Mouse (Mus musculus): ENCODE measurements around the gene Nkx2-1. TPM values are rescaled to one million over a fixed set of nuclear protein-coding genes. Genes with fewer than 3 reads are reported as not detected.

The Nkx2-1 gene
- polyA plus RNA-seq, 1 experiment from 2014 or later: not detected

DNA sequence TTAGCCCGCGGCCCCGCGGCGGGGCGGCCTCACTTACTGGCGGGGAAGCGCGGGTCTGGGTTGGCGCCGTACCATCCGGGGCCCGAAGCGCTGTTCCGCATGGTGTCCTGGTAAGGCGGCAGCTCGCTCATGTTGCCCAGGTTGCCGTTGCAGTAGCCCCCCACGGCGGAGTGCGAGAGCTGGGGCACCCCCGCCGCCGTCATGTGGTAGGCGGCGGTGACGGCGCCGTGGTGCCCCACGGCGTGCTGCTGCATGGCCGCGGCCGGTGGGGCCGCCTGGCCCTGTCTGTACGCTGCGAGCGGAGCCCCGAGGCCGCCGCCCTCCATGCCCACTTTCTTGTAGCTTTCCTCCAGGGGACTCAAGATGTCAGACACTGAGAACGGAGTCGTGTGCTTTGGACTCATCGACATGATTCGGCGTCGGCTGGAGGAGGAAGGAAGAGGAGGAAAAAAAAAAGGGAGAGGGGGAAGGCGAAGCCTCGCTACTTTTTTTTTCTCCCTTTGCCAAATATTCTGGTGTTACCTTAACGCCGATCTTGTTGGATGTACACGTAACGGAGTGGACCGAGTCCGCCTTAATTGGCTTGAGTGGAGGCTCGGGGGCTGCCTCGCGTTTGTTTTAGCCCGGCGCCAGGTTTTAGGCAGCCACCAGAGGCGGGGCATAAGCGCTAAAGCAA lies 1.9 kb downstream of the Nkx2-1 start:
- ATAC-seq: peak; percentile 27; the same call in 1 of the 2 replicates
- WGBS: under 1% methylated on average over 62 of the region's 62 CpGs
- H3K9me3 ChIP-seq (ENCODE audit: control insufficient read depth, low read length): 0 out of 2 replicates have a peak, but pooled peaks cover 2% of the 10 kb centered on the region
- peak overlapping the region; percentile 27 for H3K4me3 ChIP-seq (ENCODE audit: low read length)
- H3K27ac ChIP-seq (ENCODE audit: low read depth, low read length): no peak overlapping the region
- no peaks in the 10 kb centered on the region for H3K36me3 ChIP-seq (ENCODE audit: control insufficient read depth, insufficient read depth, low read length)
- peaks cover 8% of the 10 kb centered on the region; the same call in 1 of the 2 replicates for H3K4me1 ChIP-seq (ENCODE audit: control insufficient read depth, insufficient read depth, low read depth, low read length)
- H3K9ac ChIP-seq (ENCODE audit: low read depth, low read length): no peak overlapping the region
- H3K27me3 ChIP-seq (replicated peaks; ENCODE audit: control insufficient read depth, insufficient read depth, low read length): peaks cover 64% of the 10 kb centered on the region
- peak overlapping the region; percentile 45 for H3K4me2 ChIP-seq (ENCODE audit: low read length)

DNA sequence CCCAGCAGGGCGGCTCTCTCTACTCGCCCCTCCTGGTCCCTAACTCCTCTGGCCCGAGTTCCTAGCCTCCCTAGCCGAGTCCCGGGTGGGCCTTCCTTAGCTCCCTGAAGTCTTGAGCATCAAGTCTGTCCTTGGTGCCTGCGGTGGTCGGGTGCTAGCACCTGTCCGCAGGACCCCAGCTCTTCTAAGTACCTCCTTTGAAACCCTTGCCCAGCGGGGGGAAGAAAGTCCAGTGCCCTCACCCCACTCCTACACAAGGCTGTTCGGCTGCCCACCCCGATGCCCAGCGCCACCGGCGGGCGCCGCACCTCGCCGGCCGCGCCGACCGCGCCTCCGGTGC lies 2.4 kb downstream of the Nkx2-1 start:
- H3K9ac ChIP-seq (ENCODE audit: low read depth, low read length): no peak overlapping the region
- 0 out of 2 replicates have a peak, but pooled peaks cover 2% of the 10 kb centered on the region for H3K9me3 ChIP-seq (ENCODE audit: control insufficient read depth, low read length)
- ATAC-seq: no peak; the same call in 1 of the 2 replicates
- H3K4me1 ChIP-seq (ENCODE audit: control insufficient read depth, insufficient read depth, low read depth, low read length): peaks cover 8% of the 10 kb centered on the region; the same call in 1 of the 2 replicates
- peak overlapping the region; percentile 45 for H3K4me2 ChIP-seq (ENCODE audit: low read length)
- WGBS: under 1% methylated on average over 20 of the region's 24 CpGs
- H3K27ac ChIP-seq (ENCODE audit: low read depth, low read length): no peak overlapping the region
- H3K36me3 ChIP-seq (ENCODE audit: control insufficient read depth, insufficient read depth, low read length): no peaks in the 10 kb centered on the region
- peaks cover 64% of the 10 kb centered on the region for H3K27me3 ChIP-seq (replicated peaks; ENCODE audit: control insufficient read depth, insufficient read depth, low read length)
- peak overlapping the region; percentile 27 for H3K4me3 ChIP-seq (ENCODE audit: low read length)

DNA sequence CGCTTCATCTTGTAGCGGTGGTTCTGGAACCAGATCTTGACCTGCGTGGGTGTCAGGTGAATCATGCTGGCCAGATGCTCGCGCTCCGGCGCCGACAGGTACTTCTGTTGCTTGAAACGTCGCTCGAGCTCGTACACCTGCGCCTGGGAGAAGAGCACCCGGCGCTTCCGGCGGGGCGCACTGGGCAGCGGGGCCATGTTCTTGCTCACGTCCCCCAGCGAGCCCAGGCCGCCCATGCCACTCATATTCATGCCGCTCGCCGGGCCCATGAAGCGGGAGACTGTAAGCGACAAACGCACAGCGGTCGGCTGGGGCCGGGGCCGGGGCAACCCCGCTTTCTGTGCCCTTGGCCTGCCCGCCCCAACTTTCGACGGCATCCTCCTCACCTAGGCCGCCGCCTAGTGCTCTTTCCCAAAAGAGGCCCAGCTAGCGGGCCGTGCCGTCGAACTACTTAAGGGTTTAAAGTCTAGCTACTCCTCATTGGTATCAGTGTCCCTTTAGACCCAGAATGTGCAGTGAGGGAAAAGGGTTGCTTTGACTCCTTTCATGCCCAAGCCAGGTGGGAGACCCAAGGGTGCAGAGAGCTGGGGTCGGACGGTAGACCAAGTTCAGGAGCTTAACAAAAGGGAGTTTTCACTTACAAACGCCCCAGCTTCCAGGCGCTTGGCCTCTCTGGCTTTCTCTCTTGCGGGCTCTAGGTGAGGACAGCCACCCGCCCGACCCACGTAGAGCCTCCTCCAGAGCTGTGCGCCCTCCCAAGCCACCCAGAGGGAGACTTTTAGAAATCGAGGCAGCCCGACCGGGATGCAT lies 3.0 kb downstream of the Nkx2-1 start:
- H3K4me3 ChIP-seq (ENCODE audit: low read length): peak overlapping the region; percentile 16; the same call in 1 of the 2 replicates
- no peak overlapping the region for H3K9ac ChIP-seq (ENCODE audit: low read depth, low read length)
- no peaks in the 10 kb centered on the region for H3K36me3 ChIP-seq (ENCODE audit: control insufficient read depth, insufficient read depth, low read length)
- 2% methylated on average over 53 of the region's 54 CpGs for WGBS
- no peaks in the 10 kb centered on the region for H3K9me3 ChIP-seq (ENCODE audit: control insufficient read depth, low read length)
- peaks cover 8% of the 10 kb centered on the region; the same call in 1 of the 2 replicates for H3K4me1 ChIP-seq (ENCODE audit: control insufficient read depth, insufficient read depth, low read depth, low read length)
- no peak overlapping the region for H3K4me2 ChIP-seq (ENCODE audit: low read length)
- ATAC-seq: no peak
- peaks cover 64% of the 10 kb centered on the region for H3K27me3 ChIP-seq (replicated peaks; ENCODE audit: control insufficient read depth, insufficient read depth, low read length)
- no peak overlapping the region for H3K27ac ChIP-seq (ENCODE audit: low read depth, low read length)

DNA sequence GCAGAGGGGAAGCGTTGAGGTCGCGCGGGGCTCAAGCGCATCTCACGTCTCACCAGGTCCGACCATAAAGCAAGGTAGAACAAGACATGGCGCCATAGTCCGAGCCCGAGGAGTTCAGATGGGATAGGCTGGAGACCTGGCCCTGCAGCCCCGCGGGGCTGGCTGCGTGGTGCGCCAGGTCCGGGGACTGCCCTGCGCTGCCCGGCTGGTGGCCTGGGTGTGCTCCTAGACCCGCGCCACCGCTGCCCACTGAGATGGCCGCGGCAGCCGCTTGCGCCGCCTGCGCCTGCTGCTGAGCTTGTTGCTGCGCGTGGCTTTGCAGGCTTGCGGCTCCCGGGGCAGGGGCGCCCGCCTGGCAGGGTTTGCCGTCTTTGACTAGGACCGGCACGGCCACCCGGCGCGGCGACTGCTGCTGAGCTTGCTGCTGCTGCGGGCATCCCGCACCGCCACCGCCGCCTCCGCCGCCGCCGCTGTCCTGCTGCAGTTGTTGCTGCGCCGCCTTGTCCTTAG lies 3.7 kb downstream of the Nkx2-1 start:
- Histone ChIP-seq H3K4me3 (ENCODE audit: low read length) (peak overlapping the region; percentile 16), H3K9me3 (ENCODE audit: control insufficient read depth, low read length) (no peaks in the 10 kb centered on the region), H3K9ac (ENCODE audit: low read depth, low read length) (no peak overlapping the region), H3K27ac (ENCODE audit: low read depth, low read length) (no peak overlapping the region), H3K36me3 (ENCODE audit: control insufficient read depth, insufficient read depth, low read length) (no peaks in the 10 kb centered on the region), H3K4me2 (ENCODE audit: low read length) (0 out of 2 replicates have a peak overlapping the region, but pooled peaks have one; percentile 19), H3K27me3 (replicated peaks; ENCODE audit: control insufficient read depth, insufficient read depth, low read length) (peaks cover 63% of the 10 kb centered on the region), H3K4me1 (ENCODE audit: control insufficient read depth, insufficient read depth, low read depth, low read length) (peaks cover 8% of the 10 kb centered on the region; the same call in 1 of the 2 replicates)
- ATAC-seq: no peak
- WGBS: under 1% methylated on average over 45 of the region's 50 CpGs

DNA sequence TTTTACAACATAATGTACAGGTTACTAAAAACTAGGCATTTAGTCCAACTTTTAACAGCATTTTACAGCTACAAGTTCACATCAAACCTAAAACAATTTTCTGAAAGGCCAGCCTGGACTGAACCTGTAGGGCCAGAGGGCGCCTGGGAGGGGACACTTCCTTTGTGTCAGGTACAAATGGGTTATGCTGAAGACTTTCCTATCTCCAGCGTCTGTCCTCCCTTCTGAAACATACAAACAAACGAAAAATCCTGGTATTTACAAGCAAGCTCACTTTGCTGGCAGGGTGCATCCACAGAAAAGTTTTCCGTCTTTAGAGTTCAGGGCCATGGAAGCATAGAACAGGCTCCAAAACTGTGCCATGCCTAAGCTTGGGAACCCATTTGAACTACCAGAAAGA lies 4.6 kb downstream of the Nkx2-1 start:
- under 1% methylated on average over 4 of the region's 4 CpGs for WGBS
- Histone ChIP-seq H3K4me1 (ENCODE audit: control insufficient read depth, insufficient read depth, low read depth, low read length) (peaks cover 8% of the 10 kb centered on the region; the same call in 1 of the 2 replicates), H3K27me3 (replicated peaks; ENCODE audit: control insufficient read depth, insufficient read depth, low read length) (peaks cover 65% of the 10 kb centered on the region), H3K4me2 (ENCODE audit: low read length) (no peak overlapping the region), H3K9me3 (ENCODE audit: control insufficient read depth, low read length) (no peaks in the 10 kb centered on the region), H3K36me3 (ENCODE audit: control insufficient read depth, insufficient read depth, low read length) (no peaks in the 10 kb centered on the region), H3K27ac (ENCODE audit: low read depth, low read length) (no peak overlapping the region), H3K4me3 (ENCODE audit: low read length) (no peak overlapping the region), H3K9ac (ENCODE audit: low read depth, low read length) (no peak overlapping the region)
- no peak for ATAC-seq

DNA sequence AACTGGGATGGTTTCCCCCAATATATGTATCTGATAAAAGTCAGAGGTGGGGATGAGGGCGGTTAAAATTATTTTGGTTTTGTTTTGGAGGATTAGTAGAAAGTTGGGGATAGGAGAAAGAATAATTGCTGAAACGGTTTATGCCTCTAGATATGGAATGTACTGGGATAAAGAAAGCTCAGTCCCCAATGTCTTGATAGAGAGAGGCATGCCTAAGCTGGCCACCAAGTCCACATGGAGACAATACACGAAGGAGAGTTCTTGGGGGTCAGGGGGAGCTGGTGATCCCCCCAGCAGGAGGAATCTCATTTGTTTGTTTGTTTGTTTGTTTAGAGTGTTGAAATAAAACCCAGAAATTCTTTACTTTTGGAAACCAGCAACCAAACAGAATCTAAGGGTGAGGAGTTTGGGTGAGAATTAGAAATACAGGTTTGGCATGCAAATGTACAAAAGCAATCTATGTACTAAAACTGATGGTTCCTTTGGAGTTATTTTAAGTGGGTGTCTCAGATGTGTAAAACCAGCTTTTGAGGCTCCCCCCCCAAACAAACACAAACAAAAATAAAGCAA lies 5.6 kb downstream of the Nkx2-1 start:
- H3K27me3 ChIP-seq (replicated peaks; ENCODE audit: control insufficient read depth, insufficient read depth, low read length): peaks cover 71% of the 10 kb centered on the region
- 5% methylated on average over 3 of the region's 3 CpGs for WGBS
- peaks cover 6% of the 10 kb centered on the region; the same call in 1 of the 2 replicates for H3K4me1 ChIP-seq (ENCODE audit: control insufficient read depth, insufficient read depth, low read depth, low read length)
- no peaks in the 10 kb centered on the region for H3K36me3 ChIP-seq (ENCODE audit: control insufficient read depth, insufficient read depth, low read length)
- H3K9ac ChIP-seq (ENCODE audit: low read depth, low read length): no peak overlapping the region
- H3K4me2 ChIP-seq (ENCODE audit: low read length): no peak overlapping the region
- no peak overlapping the region for H3K4me3 ChIP-seq (ENCODE audit: low read length)
- no peak overlapping the region for H3K27ac ChIP-seq (ENCODE audit: low read depth, low read length)
- H3K9me3 ChIP-seq (ENCODE audit: control insufficient read depth, low read length): no peaks in the 10 kb centered on the region
- no peak for ATAC-seq

DNA sequence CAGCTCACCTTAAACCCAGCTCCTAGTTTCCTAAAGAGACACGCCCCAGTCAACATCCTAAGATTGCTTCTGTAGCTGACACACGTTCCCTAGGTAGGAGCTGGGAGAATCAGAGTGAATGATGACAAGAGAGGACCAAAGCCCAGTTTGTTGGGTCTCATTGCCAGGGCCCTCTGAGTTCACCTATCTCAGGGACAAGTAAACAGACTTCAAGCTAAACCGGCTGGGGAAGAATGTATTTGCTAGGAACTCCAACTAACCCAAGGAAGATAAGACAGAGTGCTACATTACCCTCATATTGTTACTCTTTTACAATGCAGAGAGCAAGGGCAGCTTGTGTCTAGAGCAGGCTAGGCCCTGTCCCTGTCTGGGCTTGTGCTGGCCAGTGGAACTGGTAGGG lies 6.8 kb downstream of the Nkx2-1 start:
- Histone ChIP-seq H3K4me3 (ENCODE audit: low read length) (no peak overlapping the region), H3K4me1 (ENCODE audit: control insufficient read depth, insufficient read depth, low read depth, low read length) (peaks cover 6% of the 10 kb centered on the region; the same call in 1 of the 2 replicates), H3K4me2 (ENCODE audit: low read length) (no peak overlapping the region), H3K27me3 (replicated peaks; ENCODE audit: control insufficient read depth, insufficient read depth, low read length) (peaks cover 74% of the 10 kb centered on the region), H3K9me3 (ENCODE audit: control insufficient read depth, low read length) (no peaks in the 10 kb centered on the region), H3K36me3 (ENCODE audit: control insufficient read depth, insufficient read depth, low read length) (no peaks in the 10 kb centered on the region), H3K27ac (ENCODE audit: low read depth, low read length) (no peak overlapping the region), H3K9ac (ENCODE audit: low read depth, low read length) (no peak overlapping the region)
- ATAC-seq: no peak
- 0% methylated on average over 3 of the region's 3 CpGs for WGBS

DNA sequence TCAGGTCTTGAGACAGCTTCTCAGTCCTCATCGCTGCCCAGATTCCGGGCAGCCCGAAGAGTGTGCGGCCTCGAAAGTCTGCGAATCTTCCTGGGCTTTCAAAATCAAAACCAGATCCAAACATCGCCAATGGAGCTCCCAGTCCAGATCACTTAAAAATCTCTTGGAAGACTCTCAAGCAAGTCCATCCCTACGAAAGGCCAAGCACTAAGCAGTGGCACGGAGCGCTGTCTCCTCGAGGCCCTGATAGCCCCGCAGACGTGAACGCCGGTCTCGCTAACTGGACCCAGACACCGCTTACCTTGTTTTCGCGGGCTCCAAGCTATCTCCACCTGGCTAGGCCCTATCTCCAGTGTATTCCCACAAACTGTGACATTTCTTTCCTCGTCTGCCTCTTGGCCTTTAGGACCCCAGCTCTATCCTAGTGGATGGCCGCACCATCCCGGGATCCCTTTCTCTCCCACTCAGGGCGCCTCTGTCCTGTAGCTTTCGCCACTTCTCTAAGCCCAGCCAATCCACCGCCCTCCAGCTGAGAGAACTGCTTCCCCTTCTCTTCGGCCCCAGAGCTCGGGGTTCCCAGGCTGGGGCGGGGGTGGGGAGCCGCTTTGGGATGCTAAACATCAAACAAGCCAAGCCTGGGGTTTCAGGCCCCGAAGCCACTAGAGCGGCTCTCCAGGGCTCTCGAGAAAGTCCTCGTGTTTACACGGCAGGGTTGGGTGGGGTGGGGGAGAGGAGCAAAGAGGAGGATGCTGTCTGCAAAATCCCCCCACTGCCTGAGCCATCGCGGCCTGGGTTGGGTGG lies 7.6 kb downstream of the Nkx2-1 start:
- H3K9me3 ChIP-seq (ENCODE audit: control insufficient read depth, low read length): no peaks in the 10 kb centered on the region
- H3K27ac ChIP-seq (ENCODE audit: low read depth, low read length): no peak overlapping the region
- no peak overlapping the region for H3K4me2 ChIP-seq (ENCODE audit: low read length)
- H3K9ac ChIP-seq (ENCODE audit: low read depth, low read length): no peak overlapping the region
- 2% methylated on average over 36 of the region's 36 CpGs for WGBS
- ATAC-seq: no peak
- no peak overlapping the region for H3K4me3 ChIP-seq (ENCODE audit: low read length)
- no peaks in the 10 kb centered on the region; the same call in 1 of the 2 replicates for H3K4me1 ChIP-seq (ENCODE audit: control insufficient read depth, insufficient read depth, low read depth, low read length)
- no peaks in the 10 kb centered on the region for H3K36me3 ChIP-seq (ENCODE audit: control insufficient read depth, insufficient read depth, low read length)
- peaks cover 75% of the 10 kb centered on the region for H3K27me3 ChIP-seq (replicated peaks; ENCODE audit: control insufficient read depth, insufficient read depth, low read length)

Measured in hindbrain, embryonic 16.5 days (tissue).